Mouse (Mus musculus) hematopoietic stem cell, adult 5-6 weeks (primary cell): ENCODE data around the gene Fam126a. TPM values are rescaled to one million over a fixed set of nuclear protein-coding genes. Genes with fewer than 3 reads are reported as not detected.

ENCODE experiments used
- ATAC-seq, 2 experiments: fragments of 125-278 bp in 1 of 2; replicated peaks in 1 of 2; 2 replicates each; pipeline ENCODE4 v1.8.0; 2016 to 2017; ENCODE audit warnings: inconsistent platforms in 2 of 2, mild to moderate bottlenecking in 2 of 2, moderate number of reproducible peaks in 2 of 2, low read depth in 1 of 2, moderate TSS enrichment in 1 of 2; ENCODE audit not compliant: low FRiP score in 2 of 2, poor library complexity in 2 of 2, severe bottlenecking in 2 of 2, insufficient read depth in 1 of 2, low TSS enrichment in 1 of 2
- total RNA-seq: library from RNA; stranded (forward); fragments of 172-1452, 232-1000 nt; gene quantifications from 2 replicates; pipeline ENCODE4 v1.2.3, GENCODE M21; 2017

Gene Fam126a
- total RNA-seq, 1 experiment from 2014 or later = 20.2 TPM

- no peak for ATAC-seq
Measured at GRCm38 (mm10) chr5:23948071-23948470, 82.4 kb downstream of the Fam126a start.

DNA sequence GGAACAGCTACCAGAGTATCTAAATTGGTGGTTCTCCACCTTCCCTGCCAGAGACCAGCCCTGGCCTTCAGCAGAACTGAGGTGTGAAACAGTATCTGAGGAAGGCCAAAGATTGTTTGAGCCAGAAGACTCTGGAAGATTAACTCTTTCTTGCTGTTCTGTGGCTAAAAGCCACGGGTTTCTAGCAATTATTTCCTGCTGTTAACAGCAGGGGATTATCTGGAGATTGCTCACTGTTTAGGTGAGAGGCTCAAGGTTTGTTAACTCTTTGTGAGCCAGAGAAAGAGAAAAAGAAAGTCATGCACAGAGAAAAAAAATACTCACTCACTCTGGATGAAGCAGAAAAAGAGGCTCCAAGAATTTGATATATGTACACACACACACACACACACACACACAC, 85.4 kb downstream of the Fam126a start:
- no peak for ATAC-seq

GRCm38 (mm10) chr5:23943534-23943933, 87.0 kb downstream of the Fam126a start:
- no peak for ATAC-seq

GRCm38 (mm10) chr5:23923481-23924165, 106.9 kb downstream of the Fam126a start:
- peak in 1 of 2 experiments; percentile 54; a peak in 1 of 4 replicates for ATAC-seq

DNA sequence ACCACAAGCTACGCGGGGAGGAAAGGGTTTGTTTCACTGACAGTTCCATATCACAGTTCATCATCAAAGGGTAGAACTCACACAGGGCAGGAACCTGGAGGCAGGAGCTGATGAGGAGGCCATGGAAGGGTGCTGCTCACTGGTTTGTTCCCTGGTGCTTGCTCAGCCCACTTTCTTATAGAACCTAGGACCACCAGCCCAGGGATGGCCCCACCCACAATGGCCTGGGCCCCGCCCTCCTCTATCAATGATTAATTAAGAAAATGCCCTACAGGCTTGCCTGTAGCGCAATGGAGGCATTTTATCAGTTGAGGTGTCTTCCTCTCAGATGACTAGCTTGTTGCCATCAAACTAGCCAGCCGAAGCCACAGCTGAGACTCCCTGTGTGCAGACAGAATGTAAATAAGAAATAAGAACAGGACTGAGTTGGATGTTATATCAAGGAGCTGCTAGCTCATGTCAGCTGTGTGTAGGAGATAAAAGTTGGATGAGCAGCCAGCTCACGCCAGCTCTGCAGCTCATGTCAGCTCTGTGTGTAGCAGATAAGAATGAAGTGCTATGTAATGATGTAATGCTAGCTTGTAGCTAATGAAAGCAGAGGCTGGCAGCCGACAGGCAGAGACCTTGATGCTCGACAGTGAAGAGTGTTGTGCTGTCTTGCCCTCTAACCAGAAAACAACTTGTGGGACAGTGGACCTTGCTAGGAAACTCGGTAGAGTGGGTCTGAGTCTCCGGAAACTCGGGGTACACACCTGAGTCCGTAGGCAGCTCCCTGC, 107.8 kb downstream of the Fam126a start:
- ATAC-seq = peak; percentile 35 to 79; a peak in 3 of 4 replicates

- ATAC-seq = no peak
Measured at GRCm38 (mm10) chr5:23921316-23921715, 109.2 kb downstream of the Fam126a start.

DNA sequence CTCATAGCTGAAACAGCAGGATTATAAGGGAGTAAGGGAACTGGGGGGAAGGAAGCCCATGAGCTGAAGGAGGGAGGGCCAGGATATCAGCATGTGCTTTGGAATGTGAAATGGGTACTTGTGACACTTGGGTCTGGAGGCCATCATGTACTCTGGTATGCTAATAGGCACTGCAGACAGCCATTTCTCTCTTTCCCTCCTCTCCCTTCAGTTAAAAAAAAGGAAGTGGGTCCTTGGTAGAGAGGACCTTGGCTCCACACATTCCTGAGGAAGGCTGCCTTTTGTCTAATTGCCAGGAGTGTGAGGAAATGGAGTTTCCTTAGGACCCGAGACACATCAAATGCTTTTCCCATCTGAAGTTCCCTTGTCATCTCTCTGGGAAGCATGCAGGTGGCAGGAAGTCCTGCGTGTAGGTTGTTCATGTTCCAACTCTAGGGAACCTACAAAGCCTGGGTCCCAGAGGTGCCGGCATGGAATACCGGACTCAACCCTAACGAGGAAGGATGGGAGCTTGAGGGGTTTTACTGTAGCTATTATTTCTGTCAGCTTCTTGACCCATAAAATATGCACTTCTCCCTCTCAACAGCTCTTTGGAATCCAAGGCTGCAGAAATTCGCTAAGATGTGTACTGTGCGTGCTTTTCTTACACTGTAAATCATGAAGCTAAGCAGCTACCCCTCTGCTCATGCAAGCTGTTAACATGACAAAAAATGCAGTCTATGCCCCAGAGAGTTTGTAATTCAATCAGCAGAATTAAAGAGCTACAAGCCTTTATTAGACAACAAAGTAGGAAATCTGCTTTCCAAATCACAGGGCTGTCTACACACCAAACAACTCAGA, 110.4 kb downstream of the Fam126a start:
- ATAC-seq = no peak

DNA sequence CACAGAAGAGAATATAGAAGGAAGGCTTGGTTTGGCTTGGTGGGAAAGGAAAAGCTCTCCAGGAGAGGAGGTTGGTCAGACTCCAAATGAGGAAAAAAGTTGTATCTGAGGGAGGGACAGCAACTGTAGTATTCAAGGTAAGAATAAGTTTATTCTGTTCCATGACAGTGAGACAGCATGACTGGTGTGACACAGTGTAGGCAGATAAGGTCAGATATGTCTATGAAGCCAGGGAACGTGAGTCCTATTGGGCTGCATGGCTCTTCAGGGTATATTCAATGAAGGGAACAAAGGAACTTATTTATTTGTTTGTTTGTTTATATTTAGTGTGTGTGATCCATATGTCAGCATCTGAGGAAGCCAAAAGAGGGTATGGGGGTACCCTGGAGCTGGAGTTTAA, 113.2 kb downstream of the Fam126a start:
- ATAC-seq = 0 out of 4 replicates have a peak, but pooled peaks of 1 of the 2 experiments have one; percentile 12

GRCm38 (mm10) chr5:23911556-23911955, 118.9 kb downstream of the Fam126a start:
- no peak for ATAC-seq

GRCm38 (mm10) chr5:23909256-23909655, 121.2 kb downstream of the Fam126a start:
- ATAC-seq = no peak

GRCm38 (mm10) chr5:23908486-23909090, 121.9 kb downstream of the Fam126a start:
- ATAC-seq = no peak

GRCm38 (mm10) chr5:23902221-23902620, 128.3 kb downstream of the Fam126a start:
- no peak for ATAC-seq

- ATAC-seq = no peak
Measured at GRCm38 (mm10) chr5:23900190-23900589, 130.3 kb downstream of the Fam126a start.

DNA sequence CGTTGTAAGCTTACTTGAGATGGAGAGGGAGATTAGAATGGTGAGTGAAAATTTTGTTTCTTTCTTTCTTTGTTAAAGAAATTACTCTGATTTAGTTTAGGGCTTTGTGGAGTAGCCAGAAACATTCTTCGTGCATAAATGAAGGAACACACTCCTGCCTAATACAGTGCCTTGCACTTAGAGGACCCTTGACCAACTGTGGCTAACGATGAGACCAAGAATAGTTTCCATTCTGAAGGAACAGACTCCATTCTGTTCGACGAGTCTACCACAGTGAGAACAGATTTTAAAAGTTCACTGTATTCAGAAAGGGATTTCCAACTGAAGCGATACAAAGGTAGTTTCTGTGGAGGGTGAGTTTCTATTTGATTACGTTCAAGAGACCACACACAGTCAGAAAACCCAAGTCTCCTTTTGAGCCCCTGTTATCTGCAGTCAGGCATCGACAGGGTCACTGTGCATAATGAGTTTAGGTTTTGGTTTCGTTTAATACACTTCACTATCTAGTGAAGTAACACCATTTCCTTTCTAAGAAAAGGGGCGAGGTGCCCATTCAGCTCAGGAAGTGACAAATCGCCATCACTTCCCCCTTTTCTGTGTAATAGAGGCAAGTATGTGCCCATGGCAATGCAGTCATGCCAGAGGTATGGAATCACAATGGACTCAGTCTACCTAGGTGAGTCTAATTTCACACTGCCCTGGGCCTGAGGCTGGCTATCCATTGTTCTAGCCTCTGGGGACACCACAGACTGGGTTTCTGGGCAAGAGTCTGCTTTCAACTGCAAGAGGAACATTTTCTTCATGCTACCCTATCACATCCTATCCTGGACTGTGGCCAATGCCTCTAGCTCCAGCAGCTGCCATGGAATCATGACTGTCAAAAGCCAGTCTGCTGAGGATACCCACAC, 136.4 kb downstream of the Fam126a start:
- peak; percentile 95 to 96 for ATAC-seq

- ATAC-seq = no peak
Measured at GRCm38 (mm10) chr5:23893156-23893863, 137.2 kb downstream of the Fam126a start.

DNA sequence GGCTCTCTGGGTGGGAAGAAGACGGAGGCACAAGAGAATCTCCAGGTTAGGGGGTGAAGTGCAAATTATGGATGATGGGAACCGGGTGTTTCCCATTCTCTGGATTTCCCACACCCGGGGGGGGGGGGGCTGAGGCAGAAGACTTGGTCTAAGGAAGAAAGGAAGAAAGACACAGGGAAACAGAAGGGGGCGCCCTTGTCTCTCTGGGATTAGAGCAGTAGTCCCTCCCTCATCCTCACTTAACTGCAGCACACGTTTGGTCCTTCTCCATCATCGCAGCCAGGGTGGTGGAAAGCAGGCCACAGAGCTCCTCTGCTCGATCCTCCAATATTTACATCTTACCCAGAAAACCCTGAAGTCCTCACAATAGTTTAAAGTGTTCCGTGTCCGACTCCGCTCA, 139.8 kb downstream of the Fam126a start:
- ATAC-seq = no peak
